Mouse (Mus musculus): Measurements from ENCODE around the gene Fdx1.

DNA sequence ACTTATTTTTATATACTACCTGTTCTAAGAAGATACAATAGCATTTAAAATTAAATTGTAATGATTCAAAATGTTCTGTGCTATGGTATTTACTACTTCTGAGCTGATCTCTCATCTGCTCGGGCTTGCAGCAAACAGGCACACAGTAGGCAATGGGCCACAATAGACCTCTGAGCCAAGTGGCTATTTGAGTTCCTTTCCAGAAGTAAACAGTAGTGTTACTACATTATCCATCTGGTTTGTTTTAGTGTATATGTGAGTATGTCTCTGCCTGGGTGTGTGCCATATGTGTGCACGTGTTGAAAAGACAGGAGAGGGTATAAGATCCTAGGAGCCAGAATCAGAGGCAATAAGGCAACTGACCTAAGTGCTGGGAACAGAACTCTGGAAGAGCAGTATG is 6.9 kb downstream of the Fdx1 start:
- TF ChIP-seq CTCF (IDR thresholded peaks at IDR 0.05; ENCODE audit: borderline replicate concordance, control insufficient read depth, extremely low read depth, insufficient read depth, low read length, poor library complexity) (no peak), POLR2A (IDR thresholded peaks at IDR 0.05; ENCODE audit: control insufficient read depth, extremely low read depth, insufficient read depth, low read length, poor library complexity) (no peak)

All from thymus, adult 2 months (tissue).